Mouse (Mus musculus): ENCODE measurements around the gene Ccar1.
"Not testable (repeated sequence)": the region's sequence is repeated elsewhere in the genome, so short reads cannot be mapped to it uniquely, and the experiment has no call there.

Ccar1 gene

DNA sequence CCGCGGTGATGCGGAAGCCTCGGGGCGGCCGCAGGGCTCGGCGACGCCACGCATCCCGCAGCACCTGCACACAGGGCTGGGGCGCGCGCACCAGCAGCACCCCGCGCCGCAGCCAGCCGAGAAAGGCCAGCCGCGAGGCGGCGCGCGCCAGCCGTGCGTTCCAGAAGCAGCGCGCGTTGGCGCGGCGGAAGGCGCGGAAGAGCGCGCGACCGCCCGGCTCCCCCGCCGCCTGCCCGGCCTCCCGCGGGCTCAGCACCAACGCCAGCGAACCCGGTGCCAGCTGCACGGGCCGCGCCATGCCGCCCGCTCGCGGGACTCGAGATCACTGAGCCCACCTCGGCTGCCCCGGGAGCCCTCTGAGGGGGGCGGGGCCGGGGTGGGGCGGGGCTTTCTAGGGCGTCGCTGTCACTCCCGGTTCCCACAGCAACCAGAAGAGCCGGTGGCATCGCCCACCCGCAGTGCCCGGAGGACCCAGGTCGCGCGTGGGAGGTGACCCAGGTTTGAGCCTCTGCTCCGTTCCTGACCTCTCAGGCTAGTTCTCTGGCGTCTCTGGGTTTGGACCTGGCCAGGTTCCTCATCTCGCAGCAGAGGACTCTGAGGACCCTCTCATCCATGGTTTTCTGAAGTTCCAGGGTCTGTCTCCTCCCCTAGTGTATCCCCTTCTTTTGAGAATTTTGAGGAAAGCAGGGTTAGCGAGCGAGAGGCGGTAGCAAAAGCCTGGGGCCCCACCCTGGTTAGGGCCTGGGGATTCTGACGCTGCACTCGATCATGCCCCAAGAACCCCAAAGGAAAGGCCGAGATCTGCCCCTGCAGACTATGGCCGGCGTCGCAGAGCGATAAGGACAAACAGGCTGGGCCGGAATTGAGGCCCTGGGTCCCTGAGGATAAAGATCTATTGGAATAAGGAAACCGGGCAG lies 66.1 kb downstream of the Ccar1 start, which contains the start of gene Stox1:
TSS of gene Stox1 (minus strand) at position 358 of the 917 bp plus-strand sequence.
- DNase-seq (ENCODE audit: low read depth, low spot score) = no peak

DNA sequence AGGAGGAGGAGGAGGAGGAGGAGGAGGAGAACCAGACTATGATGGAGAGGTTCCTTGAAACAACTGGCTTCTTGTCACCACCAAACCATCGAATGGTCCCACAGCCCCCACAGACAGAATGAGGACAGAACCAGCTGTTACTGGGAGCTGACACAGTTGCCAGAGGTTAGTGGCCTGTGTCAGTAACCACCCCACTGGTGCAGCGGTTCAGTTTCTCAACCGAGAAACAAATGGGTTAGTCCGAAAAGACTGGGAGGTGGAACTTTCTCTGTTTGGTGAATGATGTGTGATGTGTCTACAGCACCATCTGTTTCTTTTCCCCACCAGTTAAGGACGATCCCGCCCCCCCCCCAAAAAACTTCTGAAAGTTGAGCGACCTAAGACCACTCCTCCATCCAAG lies 67.2 kb downstream of the Ccar1 start:
- no peak for DNase-seq (ENCODE audit: low read depth, low spot score)

DNA sequence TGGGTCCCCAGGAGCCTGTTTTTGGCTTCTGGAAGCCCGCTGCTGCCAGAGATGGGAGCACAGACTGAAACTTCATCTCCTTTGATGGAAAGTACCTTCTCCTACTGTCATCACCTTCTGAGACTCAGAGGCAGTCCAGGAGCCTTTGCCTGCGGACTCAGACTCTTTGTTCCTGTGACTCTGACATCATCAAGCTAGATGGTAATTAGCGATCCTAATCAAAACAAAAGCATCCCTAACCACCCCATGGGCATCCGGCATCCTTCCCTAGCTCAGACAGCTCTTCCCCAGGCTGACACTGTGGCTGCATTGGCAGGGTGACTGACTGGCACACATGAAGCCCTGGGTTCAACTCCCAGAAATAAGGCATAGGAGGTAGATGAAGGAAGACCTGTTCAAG lies 69.4 kb downstream of the Ccar1 start:
- DNase-seq (ENCODE audit: low read depth, low spot score) = no peak

DNA sequence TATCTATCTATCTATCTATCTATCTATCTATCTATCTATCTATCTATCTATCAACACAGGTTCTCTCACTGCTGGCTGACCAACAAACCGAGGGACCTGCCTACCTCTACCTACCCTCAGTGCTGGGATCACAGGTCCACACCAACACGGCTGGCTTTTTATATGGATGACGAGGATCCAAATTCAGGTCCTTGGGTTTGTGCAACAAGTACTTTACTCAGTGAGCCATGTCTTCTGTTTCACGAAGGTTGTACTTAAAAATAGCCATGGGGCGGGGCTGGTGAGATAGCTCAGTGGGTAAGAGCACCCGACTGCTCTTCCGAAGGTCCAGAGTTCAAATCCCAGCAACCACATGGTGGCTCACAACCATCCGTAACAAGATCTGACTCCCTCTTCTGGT lies 71.5 kb downstream of the Ccar1 start:
- DNase-seq (ENCODE audit: low read depth, low spot score) = not testable (repeated sequence)

GRCm38 (mm10) chr10:62713457-62713856 lies 78.6 kb downstream of the Ccar1 start:
- no peak for DNase-seq (ENCODE audit: low read depth, low spot score)

GRCm38 (mm10) chr10:62703579-62703978 lies 88.5 kb downstream of the Ccar1 start:
- DNase-seq (ENCODE audit: low read depth, low spot score) = no peak

- DNase-seq (ENCODE audit: low read depth, low spot score) = no peak
Measured at GRCm38 (mm10) chr10:62702436-62702835, 89.7 kb downstream of the Ccar1 start.
